Mouse (Mus musculus) brain, embryonic 14.5 days (tissue): Measurements from ENCODE around the gene Gm47985.

Source experiments
- CTCF ChIP-seq: fragments of 200-500 bp; IDR thresholded peaks from 2 replicates; pipeline ENCODE4 v1.5.1; 2012; ENCODE audit warnings: inconsistent platforms, mild to moderate bottlenecking, moderate library complexity, borderline replicate concordance; ENCODE audit not compliant: insufficient read depth, insufficient read length; ENCODE audit errors: extremely low read depth
- POLR2A ChIP-seq: fragments of 200-500 bp; IDR thresholded peaks from 2 replicates; pipeline ENCODE4 v1.6.1; 2012; ENCODE audit warnings: mild to moderate bottlenecking, inconsistent platforms, borderline replicate concordance; ENCODE audit not compliant: poor library complexity, insufficient read depth, insufficient read length, severe bottlenecking; ENCODE audit errors: extremely low read depth

DNA sequence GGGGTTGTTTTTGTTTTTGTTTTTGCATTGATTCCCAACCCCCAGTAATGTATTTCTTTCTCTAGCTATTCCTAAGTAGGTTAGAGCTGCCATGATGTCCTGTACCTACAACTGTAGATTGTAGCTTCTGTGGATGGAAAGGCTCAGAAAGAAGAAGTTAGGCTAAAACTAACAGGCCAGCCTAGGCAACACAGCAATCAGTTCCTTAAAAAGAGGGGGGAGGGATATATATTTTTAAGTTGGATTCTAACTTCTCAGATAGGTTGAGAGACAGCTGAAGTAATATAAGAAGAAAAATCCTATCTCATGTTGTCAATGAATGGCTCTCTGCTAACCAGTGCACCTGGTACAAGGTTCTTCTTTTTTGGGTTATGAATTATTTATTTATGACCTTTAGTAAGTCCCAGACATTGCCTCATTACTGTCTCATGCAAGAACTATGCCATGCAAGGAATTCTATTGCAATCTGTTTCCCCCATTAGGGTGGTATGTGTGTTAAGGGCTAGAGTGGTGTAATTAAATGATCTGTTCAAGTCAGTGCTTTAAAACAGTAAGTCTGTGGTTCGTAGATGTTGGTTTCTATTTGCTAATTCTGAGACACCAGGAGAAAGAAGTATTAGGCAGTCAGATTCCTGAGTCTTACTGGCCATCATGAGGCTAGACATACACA is 46.1 kb downstream of the Gm47985 start:
- TF ChIP-seq CTCF (no peak), POLR2A (no peak)
